Mouse (Mus musculus): ENCODE data around the gene Ghrh. TPM values are rescaled to one million over a fixed set of nuclear protein-coding genes. Genes with fewer than 3 reads are reported as not detected.

The Ghrh gene
- total RNA-seq, 2 experiments from 2014 or later: not detected

DNA sequence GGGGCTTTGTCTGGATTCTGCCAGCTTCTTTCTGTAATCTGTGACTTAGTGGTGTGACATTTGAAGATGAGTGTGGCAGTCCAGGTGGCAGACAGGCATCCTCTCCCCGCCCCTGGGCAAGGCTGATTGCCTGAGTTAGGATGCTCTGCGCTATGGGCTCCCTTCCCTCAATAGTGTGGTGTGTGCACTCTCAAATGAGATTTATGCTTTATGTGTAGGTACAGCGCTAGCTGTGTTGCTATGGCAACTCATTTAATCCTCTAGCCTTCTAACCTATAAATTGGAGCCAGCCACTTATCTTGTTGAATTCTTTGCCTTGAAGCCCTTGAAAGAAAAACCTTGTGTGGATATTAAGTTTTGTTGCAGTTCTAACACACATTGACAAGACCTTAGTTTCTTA, 33.6 kb downstream of the Ghrh start:
- intact Hi-C loops (cut with DNase I): no loop called here
- no peak for DNase-seq (ENCODE audit: low spot score in 2 of 2)

- no peak for DNase-seq (ENCODE audit: low spot score in 2 of 2)
- intact Hi-C loops (cut with DNase I): no loop called here
These were observed 36.2 kb downstream of the Ghrh start for GRCm38 (mm10) chr2:157310963-157311637.

DNA sequence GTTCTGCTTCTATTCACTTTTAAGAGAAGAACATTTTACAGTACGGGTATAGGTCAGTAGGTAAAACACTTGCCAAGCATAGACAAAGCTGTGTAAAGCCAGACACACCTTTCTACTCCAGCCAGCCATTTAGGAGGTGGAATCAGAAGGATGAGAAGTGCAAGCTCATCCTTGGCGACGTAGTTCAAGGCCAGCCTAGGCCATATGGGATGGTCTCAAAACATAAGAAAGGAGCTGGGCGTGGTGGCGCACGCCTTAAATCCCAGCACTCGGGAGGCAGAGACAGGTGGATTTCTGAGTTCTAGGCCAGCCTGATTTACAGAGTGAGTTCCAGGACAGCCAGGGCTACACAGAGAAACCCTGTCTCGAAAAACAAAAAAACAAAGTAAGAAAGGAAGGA, 37.7 kb downstream of the Ghrh start:
- intact Hi-C loops (cut with DNase I): no loop called here
- DNase-seq (ENCODE audit: low spot score in 2 of 2): no peak

DNA sequence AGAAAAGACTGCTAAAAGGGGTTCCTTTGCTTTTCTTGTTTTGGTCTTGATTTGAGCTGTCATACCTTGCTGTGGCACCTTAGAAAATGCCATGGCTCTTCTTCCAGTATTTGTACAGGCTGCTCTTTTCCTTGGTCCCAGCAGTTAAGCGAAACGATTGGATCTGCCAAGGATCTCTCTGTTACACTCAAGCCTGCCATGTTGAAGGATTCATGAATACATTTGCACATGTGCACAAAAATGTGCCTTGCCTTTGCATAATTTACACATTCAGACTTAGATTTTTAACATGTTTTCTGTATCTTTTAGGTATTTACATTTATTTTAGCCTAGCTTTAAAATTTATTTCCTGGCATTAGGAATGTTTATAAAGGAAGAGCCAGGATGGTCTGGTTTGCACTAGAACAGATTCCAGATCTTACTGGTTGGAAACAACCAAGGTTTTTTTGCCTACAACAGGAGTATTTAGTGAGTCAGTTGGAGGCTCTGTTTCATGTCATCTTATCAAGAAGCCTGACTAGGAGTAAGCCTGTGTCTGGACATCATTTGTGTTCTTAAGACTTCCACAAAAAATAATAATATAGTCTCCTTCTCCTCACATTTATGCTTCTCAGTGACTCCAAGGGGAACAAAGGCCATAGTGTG, 38.9 kb downstream of the Ghrh start:
- DNase-seq (ENCODE audit: low spot score in 2 of 2): no peak
- intact Hi-C loops (cut with DNase I): no loop called here

DNA sequence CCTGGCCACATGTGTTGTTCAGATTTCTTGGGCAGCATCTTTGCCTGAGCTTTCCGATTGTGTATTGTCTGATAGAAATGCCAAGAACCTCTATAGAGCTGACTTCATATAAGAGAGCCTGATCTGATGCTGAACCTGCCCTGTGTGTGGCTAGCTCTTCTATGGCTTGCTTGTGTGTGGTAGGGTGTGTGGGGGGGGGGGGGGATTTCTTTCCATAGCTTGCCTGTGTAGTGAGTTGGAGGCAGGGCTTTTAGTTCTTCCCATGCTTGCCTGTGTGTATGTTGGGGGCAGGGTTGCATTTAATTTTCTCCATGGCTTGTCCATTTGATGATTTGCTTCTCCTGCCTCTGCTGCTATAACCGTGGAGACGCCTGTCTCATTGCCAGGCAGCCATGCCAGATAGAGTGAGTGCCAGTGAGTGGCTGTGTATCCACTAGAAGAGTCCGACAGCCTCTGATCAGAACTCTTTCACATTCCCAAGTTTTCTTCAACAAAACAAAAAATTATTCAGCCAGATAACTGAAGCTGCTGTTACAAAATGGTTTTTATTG, 39.5 kb downstream of the Ghrh start:
- intact Hi-C loops (cut with DNase I): no loop called here
- DNase-seq (ENCODE audit: low spot score in 2 of 2): no peak

DNA sequence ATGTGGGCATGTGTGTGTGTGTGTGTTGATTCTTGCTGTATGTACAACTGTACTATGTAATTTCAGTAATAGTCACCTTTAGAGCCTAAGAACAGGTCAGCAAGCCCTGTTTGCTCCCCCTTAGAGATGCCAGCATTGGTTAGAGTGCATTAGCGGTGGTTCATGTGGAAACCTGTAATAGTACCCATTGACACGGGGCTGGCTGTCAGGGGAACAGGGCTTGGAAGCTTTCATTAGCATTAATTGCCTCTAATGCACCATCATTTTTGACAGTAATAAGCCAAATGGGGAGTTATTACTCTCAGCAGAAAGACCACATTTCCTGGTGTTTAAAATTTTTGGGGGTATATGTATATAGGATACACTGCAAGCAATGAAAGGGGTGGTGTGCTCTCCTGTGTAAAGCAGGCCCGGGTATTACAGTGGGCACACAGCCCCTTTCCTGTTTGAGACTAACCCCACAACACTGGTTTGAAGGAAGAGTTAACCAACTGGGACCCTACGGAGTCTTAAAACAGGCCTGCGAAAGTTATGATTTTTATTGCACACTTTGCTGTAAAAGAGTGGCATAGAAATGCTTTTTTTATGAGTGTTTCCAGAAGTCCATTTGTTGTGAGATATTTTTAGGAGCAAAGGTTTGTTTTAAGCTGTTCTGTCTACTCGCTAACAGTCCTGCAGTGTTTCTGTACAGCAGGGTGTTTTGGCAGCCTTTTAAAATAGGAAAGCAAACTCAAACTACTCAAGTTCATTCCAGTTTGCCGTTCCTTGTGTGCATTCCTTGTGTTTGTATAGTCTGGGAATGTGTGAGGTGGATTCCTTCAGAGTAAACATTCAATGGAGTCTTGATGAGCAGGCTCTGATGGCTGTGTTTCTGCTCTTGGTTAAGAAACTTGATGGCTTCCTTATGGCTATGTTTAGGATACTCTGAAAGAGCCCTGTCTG, 40.9 kb downstream of the Ghrh start:
- intact Hi-C loops (cut with DNase I): no loop called here
- DNase-seq (ENCODE audit: low spot score in 2 of 2): no peak

DNA sequence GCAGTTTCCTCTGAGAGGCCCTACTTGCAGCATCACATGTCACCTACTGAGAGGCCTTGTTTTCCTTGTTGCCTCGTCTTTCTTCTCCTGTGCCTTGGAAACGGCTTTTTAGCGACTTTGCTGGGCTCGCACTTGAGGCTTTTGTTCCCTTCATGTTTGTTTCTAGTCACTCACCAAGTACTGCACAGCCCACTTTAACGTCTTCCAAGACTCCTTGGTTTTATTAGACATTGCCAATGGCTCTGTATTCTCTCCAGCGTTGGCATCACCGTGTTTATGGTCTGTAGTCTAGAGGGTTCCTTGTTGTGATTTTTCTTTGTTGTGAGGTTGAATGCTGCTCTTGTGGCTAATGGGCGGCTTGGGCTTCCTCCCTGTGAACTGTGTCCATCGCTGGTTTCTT, 44.2 kb downstream of the Ghrh start:
- DNase-seq (ENCODE audit: low spot score in 2 of 2): peak in 1 of 2 experiments; percentile 13
- intact Hi-C loops (cut with DNase I): no loop called here

DNA sequence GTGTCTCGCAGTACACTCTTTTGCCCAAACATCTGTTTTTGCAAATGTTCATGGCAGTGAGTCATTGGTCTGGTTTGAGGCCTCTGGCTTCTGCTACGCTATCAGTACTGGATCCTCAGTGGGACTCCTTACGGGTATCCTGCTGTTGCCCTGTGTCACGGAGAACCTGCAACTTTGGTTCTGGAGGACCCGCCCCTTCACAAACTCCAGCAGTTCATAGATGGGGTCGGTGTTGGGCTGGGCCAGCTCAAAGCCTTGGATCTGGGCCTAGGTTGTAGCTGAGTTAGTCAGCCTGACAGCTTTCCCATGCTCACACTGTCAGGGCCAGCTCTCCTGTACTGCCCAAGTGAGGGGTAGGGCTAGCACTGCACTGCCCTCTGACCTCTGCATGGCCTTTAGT, 47.3 kb downstream of the Ghrh start:
- no peak for DNase-seq (ENCODE audit: low spot score in 2 of 2)
- intact Hi-C loops (cut with DNase I): no loop called here

GRCm38 (mm10) chr2:157296105-157296689, 51.1 kb downstream of the Ghrh start:
- DNase-seq (ENCODE audit: low spot score in 2 of 2): no peak
- intact Hi-C loops (cut with DNase I): no loop called here

DNA sequence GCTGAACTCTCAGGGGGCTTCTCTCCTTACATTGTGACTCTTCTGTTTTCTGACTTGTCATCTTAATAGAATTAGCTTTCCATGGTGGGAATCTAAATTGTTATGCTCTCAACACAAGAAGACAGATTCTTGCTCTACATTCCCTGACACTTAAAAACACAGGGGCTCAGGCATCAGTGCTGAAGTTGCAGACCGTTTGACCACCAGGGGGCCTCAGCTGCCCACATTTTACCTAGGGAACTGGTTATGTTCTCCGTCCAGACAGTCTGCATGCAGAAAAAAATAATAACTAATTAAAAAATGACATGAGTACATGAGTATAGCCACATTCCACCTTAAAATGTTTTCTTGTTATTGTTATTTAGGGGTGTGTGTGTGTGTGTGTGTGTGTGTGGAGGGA, 55.2 kb downstream of the Ghrh start:
- intact Hi-C loops (cut with DNase I): loop anchor here (1.0 kb wide), 1 partner anchor 47 kb away; no protein-coding TSS in a partner anchor
- peak; percentile 55 to 57 for DNase-seq (ENCODE audit: low spot score in 2 of 2)

DNA sequence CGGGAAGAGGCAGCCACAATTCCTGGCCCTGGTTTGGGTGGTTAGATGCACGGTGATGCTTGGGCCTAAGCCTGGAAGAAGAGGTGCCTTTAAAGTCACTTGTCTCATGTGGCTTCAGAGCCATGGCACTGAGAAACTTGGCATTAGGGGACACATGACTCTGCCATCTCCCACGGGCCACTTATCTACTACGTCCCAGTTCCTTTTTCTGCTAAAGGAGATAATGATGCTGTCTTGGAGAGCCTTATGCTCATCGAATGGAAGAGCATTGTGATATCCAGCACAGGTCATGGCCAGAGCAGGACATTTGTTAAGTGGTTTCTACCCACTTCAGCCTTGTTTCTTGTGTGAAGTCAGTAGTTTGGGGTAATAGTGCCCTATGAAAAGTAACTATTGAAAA, 58.3 kb downstream of the Ghrh start:
- intact Hi-C loops (cut with DNase I): loop anchor here (2.0 kb wide), 1 partner anchor 282 kb away; the partner anchor contains the start of gene Blcap
- no peak for DNase-seq (ENCODE audit: low spot score in 2 of 2)

- intact Hi-C loops (cut with DNase I): no loop called here
- DNase-seq (ENCODE audit: low spot score in 2 of 2): peak; percentile 37 to 45
These were observed 59.8 kb downstream of the Ghrh start for GRCm38 (mm10) chr2:157287542-157287941.

DNA sequence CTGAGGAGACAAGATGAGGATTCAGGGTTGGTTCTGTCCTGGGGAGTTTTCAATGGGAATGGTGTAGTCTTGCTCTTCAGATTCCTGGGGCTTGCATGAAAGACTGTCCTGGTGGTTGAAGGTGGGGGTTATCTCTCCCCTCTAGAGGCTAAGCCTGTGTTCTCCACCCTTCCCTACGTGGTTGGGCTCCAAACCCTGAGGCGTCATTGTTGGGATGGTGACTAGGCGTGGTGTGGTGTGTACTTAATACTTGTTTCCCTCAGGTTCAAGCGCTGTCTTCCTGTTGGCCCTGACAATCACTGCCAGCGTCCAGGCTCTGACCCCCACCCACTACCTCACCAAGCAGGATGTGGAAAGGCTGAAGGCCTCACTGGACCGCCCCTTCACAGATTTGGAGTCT, 64.0 kb downstream of the Ghrh start:
- DNase-seq (ENCODE audit: low spot score in 2 of 2): no peak
- intact Hi-C loops (cut with DNase I): no loop called here

Other genes starting within 250 kb of the Ghrh start
- gene Samhd1, start 212.2 kb downstream of the Ghrh start, total RNA-seq (2021): 10 to 100 TPM; 10.3 to 12.7 TPM
- gene Rbl1, start 143.0 kb downstream of the Ghrh start, total RNA-seq (2021): 1 to 10 TPM; 1.2 to 2.1 TPM
- gene Rpn2, start 68.5 kb downstream of the Ghrh start, total RNA-seq (2021): 100 to 1,000 TPM; 124 to 128 TPM
- 1 to 10 TPM; 1.8 to 1.9 TPM for gene Mroh8, start 68.0 kb downstream of the Ghrh start, total RNA-seq (2021)
- 10 to 100 TPM; 65.5 to 67.4 TPM for gene Manbal, start 20.1 kb upstream of the Ghrh start, total RNA-seq (2021)
- 100 to 1,000 TPM; 130 to 131 TPM for gene Src, start 70.9 kb upstream of the Ghrh start, total RNA-seq (2021)
- 100 to 1,000 TPM; 188 to 255 TPM for gene Nnat, start 212.6 kb upstream of the Ghrh start, total RNA-seq (2021)
- gene Blcap, start 223.8 kb upstream of the Ghrh start, total RNA-seq (2021): 100 to 1,000 TPM in 1 of 2 experiments, 10 to 100 TPM in 1; 90.4 to 113 TPM

Measured in left cerebral cortex, postnatal 36 days (tissue).